Mouse (Mus musculus): ENCODE results near the gene Lmntd1. TPM values are rescaled to one million over a fixed set of nuclear protein-coding genes. Genes with fewer than 3 reads are reported as not detected.

Lmntd1 gene
- total RNA-seq, 2 experiments from 2014 or later: not detected

GRCm38 (mm10) chr6:145605203-145605602 lies 8.9 kb downstream of the Lmntd1 start:
- no peak for DNase-seq (ENCODE audit: low spot score)

- no peak for DNase-seq (ENCODE audit: low spot score)
Measured at GRCm38 (mm10) chr6:145604648-145605047, 9.5 kb downstream of the Lmntd1 start.

- no peak for DNase-seq (ENCODE audit: low spot score)
Measured at GRCm38 (mm10) chr6:145604126-145604525, 10.0 kb downstream of the Lmntd1 start.

GRCm38 (mm10) chr6:145598794-145599555 lies 15.1 kb downstream of the Lmntd1 start:
- DNase-seq (ENCODE audit: low spot score): no peak

- DNase-seq (ENCODE audit: low spot score): no peak
Measured at GRCm38 (mm10) chr6:145595905-145596304, 18.2 kb downstream of the Lmntd1 start.

GRCm38 (mm10) chr6:145593991-145594390 lies 20.1 kb downstream of the Lmntd1 start:
- DNase-seq (ENCODE audit: low spot score): no peak

GRCm38 (mm10) chr6:145592531-145592998 lies 21.6 kb downstream of the Lmntd1 start:
- no peak for DNase-seq (ENCODE audit: low spot score)

- DNase-seq (ENCODE audit: low spot score): no peak
Measured at GRCm38 (mm10) chr6:145592036-145592435, 22.1 kb downstream of the Lmntd1 start.

GRCm38 (mm10) chr6:145591578-145591977 lies 22.5 kb downstream of the Lmntd1 start:
- no peak for DNase-seq (ENCODE audit: low spot score)

GRCm38 (mm10) chr6:145590501-145591293 lies 23.4 kb downstream of the Lmntd1 start:
- no peak for DNase-seq (ENCODE audit: low spot score)

- no peak for DNase-seq (ENCODE audit: low spot score)
Measured at GRCm38 (mm10) chr6:145585052-145585973, 28.8 kb downstream of the Lmntd1 start.

GRCm38 (mm10) chr6:145581366-145582170 lies 32.6 kb downstream of the Lmntd1 start:
- no peak for DNase-seq (ENCODE audit: low spot score)

GRCm38 (mm10) chr6:145579761-145580160 lies 34.4 kb downstream of the Lmntd1 start:
- DNase-seq (ENCODE audit: low spot score): no peak

GRCm38 (mm10) chr6:145578457-145579185 lies 35.5 kb downstream of the Lmntd1 start:
- no peak for DNase-seq (ENCODE audit: low spot score)

GRCm38 (mm10) chr6:145576762-145577161 lies 37.4 kb downstream of the Lmntd1 start:
- DNase-seq (ENCODE audit: low spot score): no peak

GRCm38 (mm10) chr6:145573250-145574013 lies 40.7 kb downstream of the Lmntd1 start:
- DNase-seq (ENCODE audit: low spot score): no peak

GRCm38 (mm10) chr6:145568701-145569100 lies 45.4 kb downstream of the Lmntd1 start:
- DNase-seq (ENCODE audit: low spot score): no peak

GRCm38 (mm10) chr6:145567832-145568231 lies 46.3 kb downstream of the Lmntd1 start:
- no peak for DNase-seq (ENCODE audit: low spot score)

GRCm38 (mm10) chr6:145567296-145567695 lies 46.8 kb downstream of the Lmntd1 start:
- no peak for DNase-seq (ENCODE audit: low spot score)
